Mouse (Mus musculus) right cerebral cortex, adult 2 months (tissue): ENCODE data around the gene Cyb5r1.

ENCODE experiments used
- DNase-seq, 2 experiments: peaks; one replicate each; pipeline ENCODE4 v3.0.0; 2021 to 2022; ENCODE audit warnings: low spot score in 2 of 2

Cyb5r1 gene

DNA sequence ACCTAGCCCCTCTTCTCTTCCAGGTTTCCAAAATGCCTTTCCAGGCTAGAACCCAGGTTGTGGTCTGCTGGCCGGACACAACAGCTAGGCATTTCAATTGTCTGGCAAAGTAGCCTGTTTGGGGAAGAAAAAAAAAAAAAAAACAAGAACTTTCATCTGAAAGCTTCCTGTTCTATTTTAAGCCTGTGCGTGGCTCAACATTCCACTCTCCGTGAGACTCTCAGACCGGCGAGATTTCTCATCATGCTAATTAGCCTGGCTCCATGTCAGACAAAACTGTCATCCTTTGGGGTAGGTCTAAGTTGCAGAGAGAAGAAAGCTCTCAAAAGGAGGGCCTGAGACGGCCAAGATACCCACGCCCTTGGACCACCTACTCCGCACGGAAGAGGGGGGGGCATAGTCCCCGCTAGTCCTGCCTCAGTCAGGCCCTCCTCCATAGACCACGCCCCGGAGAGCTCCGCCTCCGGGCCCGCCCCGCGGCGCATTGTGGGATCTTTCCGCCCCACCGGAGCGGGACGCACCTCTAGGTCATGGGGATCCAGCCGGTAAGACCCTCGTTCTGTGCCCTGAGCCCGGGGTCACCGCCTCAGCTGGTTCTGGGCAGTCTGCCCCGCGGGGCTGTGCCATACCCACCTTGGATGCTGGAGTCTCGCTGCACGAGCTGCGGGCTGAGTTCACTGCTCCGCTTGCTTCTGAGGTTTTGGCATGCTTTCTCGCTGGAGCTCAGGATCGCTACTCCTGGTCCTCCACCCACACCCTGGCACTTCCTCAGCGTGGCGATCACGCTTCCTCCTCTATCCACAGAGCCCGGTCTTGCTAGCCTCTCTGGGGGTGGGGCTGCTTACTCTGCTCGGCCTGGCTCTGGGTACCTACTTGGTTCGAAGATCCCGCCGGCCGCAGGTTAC lies at the start of gene Cyb5r1:
Cyb5r1 (plus strand) TSS at position 51 of the 905 bp plus-strand sequence.
- peak; percentile 69 to 71 for DNase-seq

DNA sequence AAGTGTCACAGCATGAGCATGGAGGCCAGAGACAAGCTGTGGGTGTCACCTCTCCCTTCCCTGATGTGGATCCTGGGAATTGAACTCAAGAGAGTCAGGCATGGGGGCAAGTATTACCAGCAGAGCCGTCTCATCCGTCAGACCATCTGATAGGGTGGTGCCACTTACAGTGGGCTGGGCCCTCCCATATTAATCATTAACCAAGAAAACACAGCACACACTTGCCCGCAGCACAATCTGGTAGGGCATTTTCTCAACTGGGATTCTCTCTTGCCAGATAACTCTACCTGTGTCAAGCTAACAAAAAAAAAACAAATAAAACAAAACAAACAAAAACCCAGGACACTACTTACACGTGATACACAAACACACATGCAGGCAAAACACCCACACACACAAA lies 47.9 kb upstream of the Cyb5r1 start:
- DNase-seq: no peak

GRCm38 (mm10) chr1:134360656-134361055 lies 44.7 kb upstream of the Cyb5r1 start:
- DNase-seq: no peak

DNA sequence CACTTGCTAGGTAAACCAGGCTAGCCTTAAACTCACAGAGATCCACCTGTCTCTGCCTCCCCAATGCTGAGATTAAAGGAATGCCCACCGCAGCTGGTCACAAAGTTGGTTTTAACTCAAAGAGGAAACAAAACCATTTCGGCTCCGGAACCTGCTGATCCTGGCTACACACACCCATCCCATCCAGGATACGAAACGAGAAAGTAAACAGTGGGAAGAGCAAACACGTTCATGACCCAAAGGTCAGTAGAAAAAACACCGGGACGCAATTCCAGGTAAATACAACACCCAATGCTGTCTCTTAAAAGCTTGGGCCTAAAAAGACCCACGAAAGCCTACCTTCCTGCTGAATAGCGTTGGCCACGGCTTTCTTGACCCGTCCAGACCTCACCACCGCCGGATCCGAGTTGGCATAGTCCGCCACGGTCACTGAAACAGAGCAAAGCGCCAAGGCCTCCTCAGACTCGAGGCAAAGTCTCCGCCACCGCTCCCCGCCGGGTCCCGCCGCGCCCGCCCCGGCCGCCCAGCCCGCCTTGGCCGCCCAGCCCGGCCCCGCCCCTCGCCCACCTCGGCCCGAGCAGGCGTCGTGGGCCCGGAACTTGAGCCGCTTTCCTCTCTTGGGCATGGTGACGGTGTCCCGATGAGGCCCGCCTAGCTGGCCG lies 44.0 kb upstream of the Cyb5r1 start:
- no peak for DNase-seq

DNA sequence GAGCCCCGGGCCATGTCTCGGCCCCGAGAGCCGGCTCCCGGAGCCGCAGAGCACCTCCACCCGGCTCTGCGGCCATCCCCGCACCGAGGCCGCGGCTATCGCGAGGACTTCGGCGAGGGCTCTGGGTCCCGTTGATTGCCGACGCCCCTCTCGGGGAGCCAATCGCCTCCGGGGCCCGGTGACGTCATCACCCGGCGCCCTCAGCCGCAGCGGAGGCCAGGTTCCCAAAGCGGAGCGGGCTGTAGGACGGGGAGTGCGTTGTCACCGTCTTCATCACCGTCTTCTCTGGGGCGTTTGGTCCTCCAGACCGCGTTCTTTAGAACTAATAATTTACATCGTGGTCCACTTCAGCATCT lies 43.5 kb upstream of the Cyb5r1 start, which contains the start of gene Tmem183a:
Tmem183a (minus strand) TSS at position 123 of the 356 bp plus-strand sequence.
- DNase-seq: peak; percentile 95

- no peak for DNase-seq
Observed at GRCm38 (mm10) chr1:134363194-134363593, 42.2 kb upstream of the Cyb5r1 start.

DNA sequence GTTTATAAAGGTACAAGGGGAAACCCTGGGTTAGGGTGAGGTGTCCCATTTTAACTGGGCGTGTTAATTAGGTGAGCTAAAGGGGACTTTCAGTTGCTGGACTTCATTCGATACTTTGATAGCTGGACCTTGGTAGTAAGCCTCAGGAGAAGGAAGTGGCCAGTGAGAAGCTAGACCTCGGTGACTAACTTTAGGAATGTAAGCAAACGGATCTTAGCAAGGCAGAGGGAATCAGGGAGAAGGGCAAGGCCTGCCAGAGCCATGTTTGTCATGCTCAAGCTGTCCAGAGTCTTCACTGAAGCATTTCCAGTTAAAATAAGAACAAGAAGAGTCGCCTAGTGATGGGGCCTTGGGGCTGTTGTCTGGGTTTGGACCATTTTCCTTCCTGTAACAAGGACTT lies 39.9 kb upstream of the Cyb5r1 start:
- DNase-seq: no peak

DNA sequence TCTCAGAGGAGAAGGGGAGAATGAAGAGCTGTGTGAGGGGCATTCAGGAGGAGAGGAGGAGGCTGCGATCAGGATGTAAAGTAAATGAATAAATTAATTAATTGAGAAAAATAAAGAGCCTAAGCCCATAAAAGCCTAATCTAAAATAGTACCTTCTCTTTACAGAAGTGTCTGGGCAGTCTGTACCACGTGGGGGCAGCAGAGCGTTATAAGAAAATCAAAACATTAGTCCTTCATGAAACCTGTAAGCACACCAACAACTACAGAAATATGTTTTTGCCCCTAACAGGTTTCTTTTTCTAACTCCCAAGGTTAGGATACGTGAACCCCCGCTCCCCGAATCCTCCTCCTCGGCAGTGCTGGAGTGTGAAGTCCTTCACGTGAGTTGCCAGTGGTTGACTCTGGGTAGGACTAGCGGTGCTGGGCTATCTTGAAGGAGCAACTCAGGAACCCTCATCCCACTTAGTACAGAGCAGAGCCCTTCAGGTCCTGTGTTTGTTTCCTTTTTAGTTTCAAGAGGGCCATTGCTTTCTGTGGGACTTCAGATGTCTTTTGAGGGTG lies 36.5 kb upstream of the Cyb5r1 start:
- peak; percentile 71 to 81 for DNase-seq

- DNase-seq: no peak
Observed at GRCm38 (mm10) chr1:134374124-134374523, 31.2 kb upstream of the Cyb5r1 start.

- DNase-seq: no peak
Observed at GRCm38 (mm10) chr1:134381051-134381450, 24.3 kb upstream of the Cyb5r1 start.

GRCm38 (mm10) chr1:134381795-134382625 lies 23.3 kb upstream of the Cyb5r1 start:
- peak; percentile 18 to 26 for DNase-seq

DNA sequence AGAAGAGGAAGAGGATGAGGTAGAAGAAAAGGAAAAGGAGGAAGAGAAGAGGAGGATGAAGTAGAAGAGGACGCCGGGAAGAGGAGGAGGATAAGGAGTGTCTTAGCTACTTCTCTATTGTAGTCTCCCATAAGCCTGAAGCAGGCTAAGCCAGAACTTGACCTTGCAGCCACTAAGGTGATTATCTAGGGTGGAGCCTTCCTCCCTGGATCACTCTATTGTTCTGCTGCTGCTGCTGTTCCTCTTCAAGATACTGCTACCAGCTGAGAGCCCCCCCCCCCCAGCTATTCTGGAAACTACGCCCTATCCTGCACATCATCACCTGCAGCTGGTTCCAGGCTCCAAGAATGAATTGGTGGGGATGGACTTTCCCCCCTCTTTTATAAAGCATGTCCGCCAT lies 20.8 kb upstream of the Cyb5r1 start:
- no peak for DNase-seq

GRCm38 (mm10) chr1:134385176-134385575 lies 20.2 kb upstream of the Cyb5r1 start:
- DNase-seq: no peak

DNA sequence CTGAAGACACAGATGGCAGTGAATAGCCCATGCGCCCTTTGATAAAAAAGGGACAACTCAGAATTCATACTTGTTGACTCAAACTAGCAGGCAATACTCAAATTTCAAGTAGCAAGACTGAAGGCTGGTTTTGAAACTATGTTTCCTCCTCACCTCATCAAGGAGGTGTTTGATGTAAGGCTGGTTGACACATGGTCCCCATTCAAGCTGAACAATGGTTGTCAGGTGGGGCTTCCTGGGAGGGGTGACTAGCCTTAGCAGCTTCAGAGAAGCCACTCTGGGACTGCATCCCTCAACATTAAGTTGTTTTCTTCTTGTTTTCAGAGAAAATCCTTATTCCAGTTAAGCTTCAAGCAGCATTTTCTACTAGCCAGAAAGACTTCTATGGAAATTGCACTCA lies 19.7 kb upstream of the Cyb5r1 start, which contains the start of gene 4933406M09Rik:
4933406M09Rik (plus strand) TSS at position 275 of the 400 bp plus-strand sequence.
- no peak for DNase-seq

GRCm38 (mm10) chr1:134393827-134394226 lies 11.5 kb upstream of the Cyb5r1 start:
- no peak for DNase-seq

DNA sequence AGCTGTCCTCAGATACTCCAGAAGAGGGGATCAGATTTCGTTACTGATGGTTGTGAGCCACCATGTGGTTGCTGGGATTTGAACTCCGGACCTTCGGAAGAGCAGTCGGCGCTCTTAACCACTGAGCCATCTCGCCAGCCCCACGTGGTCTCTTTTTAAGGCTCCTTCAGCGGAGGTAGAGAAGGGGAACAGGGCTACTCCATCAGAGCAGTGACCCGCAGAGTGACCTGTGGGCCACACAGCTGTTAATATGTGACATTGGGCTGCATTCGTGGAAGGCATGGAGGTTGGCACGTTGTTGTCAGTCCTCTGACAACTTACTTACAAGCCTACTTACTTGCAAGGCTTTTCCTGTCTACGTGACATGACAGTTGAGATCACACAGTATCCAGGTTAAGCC lies 7.1 kb upstream of the Cyb5r1 start:
- no peak for DNase-seq

DNA sequence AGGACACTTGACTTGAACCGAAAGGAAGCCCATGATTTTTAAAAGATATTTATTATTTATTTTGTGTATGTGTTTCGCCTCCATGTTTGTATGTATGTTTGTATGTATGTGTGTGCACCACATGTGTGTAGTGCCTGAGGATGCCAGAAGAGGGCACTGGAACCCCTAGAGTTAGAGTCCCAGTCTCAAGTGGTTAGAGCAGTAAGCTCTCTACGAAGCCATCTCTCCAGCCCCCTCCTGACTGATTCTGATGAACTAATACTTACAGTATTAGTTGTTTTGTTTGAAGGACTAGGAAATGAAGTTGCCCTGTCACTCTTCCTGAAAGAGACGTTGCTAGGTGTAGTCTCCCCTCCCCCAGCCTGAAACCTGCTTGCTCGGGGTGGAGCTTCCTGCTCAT lies 5.6 kb upstream of the Cyb5r1 start:
- no peak for DNase-seq

DNA sequence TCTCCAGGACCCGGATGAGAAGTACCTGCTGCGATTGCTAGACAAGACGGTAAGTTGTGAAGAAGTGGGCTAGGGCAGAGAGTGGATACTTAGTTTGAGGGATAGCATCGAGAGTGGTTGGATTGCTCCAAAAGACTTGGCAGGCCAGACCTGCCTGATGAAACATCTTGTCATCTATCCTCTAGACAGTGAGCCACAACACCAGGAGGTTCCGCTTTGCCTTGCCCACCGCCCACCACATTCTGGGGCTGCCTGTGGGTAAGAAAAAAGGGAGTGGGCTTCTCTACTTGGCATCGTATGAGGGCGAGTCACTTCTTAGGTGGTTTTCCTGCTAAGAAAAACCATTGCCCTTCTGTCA lies 1.0 kb downstream of the Cyb5r1 start:
- DNase-seq: no peak

DNA sequence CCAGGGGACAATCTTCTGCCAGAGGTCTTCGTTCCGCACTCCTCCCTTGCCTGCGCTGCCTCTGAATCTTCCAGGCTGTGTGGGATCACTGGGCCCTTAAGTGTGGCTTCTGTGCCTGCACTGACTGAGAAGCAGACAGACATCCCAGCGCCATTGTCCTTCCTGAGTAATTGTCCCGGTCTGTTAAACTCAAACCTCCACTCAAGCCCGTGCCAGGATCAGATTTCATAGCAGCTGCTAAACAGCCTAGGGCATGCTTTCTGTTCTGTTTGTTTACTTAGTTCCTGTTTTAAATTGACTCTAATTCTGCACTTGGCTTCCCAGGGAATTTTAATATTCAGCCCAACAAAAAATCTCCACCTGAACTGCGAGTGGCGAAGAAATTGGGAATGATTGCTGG lies 2.7 kb downstream of the Cyb5r1 start:
- DNase-seq: no peak

DNA sequence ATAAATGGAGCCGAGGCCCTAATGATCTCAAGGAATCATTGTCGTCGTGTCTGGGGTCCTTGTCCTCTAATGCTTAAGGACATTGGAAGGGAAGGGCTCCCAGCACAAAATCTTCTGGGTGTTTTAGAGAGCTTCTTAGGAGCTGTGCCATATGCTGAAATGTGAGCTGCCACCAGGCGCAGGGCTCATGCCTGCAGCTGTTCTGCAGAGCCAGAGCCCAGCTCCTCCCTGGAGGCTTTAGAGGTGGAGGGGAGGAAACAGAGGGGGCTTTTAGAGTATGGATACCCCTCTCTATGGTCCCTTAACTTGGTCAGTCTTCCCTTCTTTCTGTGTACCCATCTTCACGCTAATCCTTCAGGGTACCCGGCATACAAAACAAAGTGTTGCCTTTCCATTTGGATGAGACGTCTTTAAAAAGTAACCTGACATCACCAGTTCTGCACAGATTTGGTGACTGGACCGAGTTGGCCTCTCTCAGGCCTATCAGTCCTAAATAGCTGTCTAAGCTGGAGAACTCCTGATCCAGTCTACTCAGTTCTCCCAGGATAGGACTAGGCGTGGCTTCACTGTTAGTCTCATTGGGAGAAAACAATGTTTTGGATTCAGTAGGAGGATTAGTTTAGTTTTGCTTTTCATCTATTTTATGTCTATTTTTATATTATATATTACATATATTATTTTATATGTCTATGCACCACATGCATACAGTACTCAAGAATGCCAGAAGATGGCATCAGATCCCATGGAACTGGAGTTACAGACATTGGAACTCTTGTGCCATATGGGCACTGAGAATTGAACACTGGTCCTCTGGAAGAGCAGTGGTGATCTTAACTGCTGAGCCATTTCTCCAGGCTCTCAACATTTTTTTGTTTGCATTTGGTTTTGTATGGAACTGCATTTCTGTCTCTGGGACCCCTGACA lies 6.6 kb downstream of the Cyb5r1 start:
- no peak for DNase-seq

DNA sequence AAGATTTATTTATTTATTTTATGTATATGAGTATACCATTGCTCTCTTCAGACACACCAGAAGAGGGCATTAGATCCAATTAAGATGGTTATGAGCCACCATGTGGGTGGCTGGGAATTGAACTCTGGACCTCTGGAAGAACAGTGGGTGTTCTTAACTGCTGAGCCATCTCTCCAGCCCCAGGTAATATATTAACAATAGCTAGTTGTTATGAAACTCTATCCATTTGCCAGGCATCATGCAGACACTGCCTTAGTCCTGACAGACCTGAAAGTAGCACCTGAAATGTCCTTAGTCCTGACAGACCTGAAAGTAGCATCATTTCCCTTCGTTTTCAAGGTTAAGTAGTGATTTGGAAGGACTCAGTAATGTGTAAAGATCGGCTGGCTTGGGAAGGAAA lies 8.7 kb downstream of the Cyb5r1 start:
- DNase-seq: no peak
